Mouse (Mus musculus): ENCODE measurements at regions not wholly inside any gene's neighbourhood (a gene's known extent, or its start where the extent isn't known, plus 50 kb on each side); places are given as distances from the start of the nearest gene placed in this dataset.

DNA sequence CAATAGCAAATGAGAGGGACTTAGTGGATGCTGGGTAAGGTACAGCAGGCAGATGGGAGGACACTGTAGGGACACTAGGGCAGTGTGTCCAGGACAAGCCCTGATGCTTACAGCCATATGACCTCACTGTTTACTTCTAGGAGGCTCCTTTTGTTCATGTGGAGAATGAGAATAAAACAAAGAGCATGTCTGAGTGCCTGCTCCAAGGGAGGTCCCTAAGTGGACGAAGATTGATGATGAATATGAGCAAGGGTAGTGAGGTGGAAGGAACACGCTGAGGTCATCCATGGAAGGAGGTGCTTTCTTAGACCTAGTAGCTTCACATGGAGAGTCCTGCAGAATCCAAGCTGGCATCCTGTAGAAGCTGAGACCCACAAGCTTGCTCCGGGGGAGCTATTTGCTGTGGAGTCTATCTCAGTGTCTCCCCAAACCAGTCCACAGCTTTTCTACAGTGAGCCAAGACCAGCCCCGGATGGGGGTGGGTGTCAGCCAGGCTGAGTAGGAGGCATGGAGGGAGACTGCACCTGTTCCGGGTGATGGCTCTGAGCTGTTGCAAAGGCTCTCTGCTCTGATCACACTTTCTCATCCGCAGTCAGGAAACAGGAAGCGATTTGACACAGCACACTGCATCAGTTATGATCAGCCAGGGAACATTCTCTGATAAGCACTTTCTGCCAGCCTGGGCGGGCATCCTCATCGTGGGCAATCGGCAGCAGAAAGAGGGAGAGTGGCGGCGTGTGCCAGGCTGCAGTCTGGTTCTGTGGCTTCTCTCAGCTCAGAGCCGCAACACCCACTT, 332.0 kb downstream of the Eipr1 start:
- TF ChIP-seq CTCF (IDR thresholded peaks at IDR 0.05; ENCODE audit: low read depth, low read length) (no peak), POLR2A (IDR thresholded peaks at IDR 0.05; ENCODE audit: insufficient read depth, low read length) (no peak), EP300 (IDR thresholded peaks at IDR 0.05; ENCODE audit: insufficient read depth, low read depth, low read length) (no peak)

Measured in ES-Bruce4 (cell line).